13 mouse cellular contexts compared by ENCODE assay signal in genomic region chr2:26338302-26339203, GRCm38 (mm10). TPM values are rescaled to one million over a fixed set of nuclear protein-coding genes. Genes with fewer than 3 reads are reported as not detected.
A peak's percentile ranks its signal among the peaks of the same experiment; 100 is the strongest.
DNase-seq lines count a peak whose midpoint lies in the region; ATAC-seq and TF ChIP-seq lines count a peak whose summit lies in the region.
"Had no signal": no experiment of that assay in that cellular context is flagged by ENCODE, and none has a peak within 500 bp of the region (broad histone marks: within the 10 kb centered on the region; RNA-seq: fewer than 3 reads in every experiment).

No protein-coding gene starts in this region.

- H3K27ac ChIP-seq in gastrocnemius, adult 2 months: peak overlapping the region; percentile 24; the same call in 1 of the 2 replicates
- H3K27ac ChIP-seq: embryonic facial prominence, embryonic 10.5 days; forebrain, embryonic 10.5 days; liver, embryonic 13.5 days had no signal

- ATAC-seq in erythroid progenitor cell, adult 5-6 weeks (replicated peaks; ENCODE audit: low FRiP score, poor library complexity, severe bottlenecking): 0 out of 2 replicates have a peak, but pooled peaks have one; percentile 14

- TF ChIP-seq CTCF in gastrocnemius, adult 2 months (IDR thresholded peaks at IDR 0.05): no peak

- intact Hi-C loops in gastrocnemius, adult 2 months (cut with DNase I): no loop called here
- intact Hi-C loops in gastrocnemius, postnatal 14 days (cut with DNase I; ENCODE audit: low total_unique reads): no loop called here
- intact Hi-C loops in left cerebral cortex, postnatal 4 days (cut with DNase I): no loop called here
- intact Hi-C loops in left cerebral cortex, postnatal 36 days (cut with DNase I): no loop called here

- no peak overlapping the region for H3K4me3 ChIP-seq in gastrocnemius, adult 2 months
- H3K4me3 ChIP-seq: embryonic facial prominence, embryonic 10.5 days; forebrain, embryonic 10.5 days; liver, embryonic 13.5 days had no signal

- no peak for DNase-seq in gastrocnemius, adult 2 months
- DNase-seq in gastrocnemius, postnatal 14 days: no peak
- DNase-seq in left cerebral cortex, postnatal 4 days: peak; percentile 70
- no peak for DNase-seq in left cerebral cortex, postnatal 36 days (ENCODE audit: low spot score in 2 of 2)
- peak; percentile 79 for DNase-seq in brain, adult 2 months (ENCODE audit: low read depth, low spot score)
- no peak for DNase-seq in kidney, postnatal 4 days
- DNase-seq in spleen, postnatal 10 days (ENCODE audit: low spot score in 2 of 2): no peak
- DNase-seq: gastrocnemius, postnatal 10 days; kidney, postnatal 10 days; liver, embryonic 13.5 days had no signal

RNA-seq across cellular contexts. Expression of gene Dnlz, which starts 13.4 kb away (rescaled TPM):
- total RNA-seq in gastrocnemius, adult 2 months (2021): 10 to 100 TPM; 18.0 to 22.7 TPM
- 10 to 100 TPM; 17.0 to 17.6 TPM for total RNA-seq in gastrocnemius, postnatal 14 days (2021)
- total RNA-seq in left cerebral cortex, postnatal 4 days (2021): 10 to 100 TPM; 23.3 to 25.8 TPM
- total RNA-seq in left cerebral cortex, postnatal 36 days (2021): 10 to 100 TPM; 27.5 to 28.7 TPM
- 0.72 and 0.84 TPM in 2 replicates for total RNA-seq in erythroid progenitor cell, adult 5-6 weeks (2015; ENCODE audit: low replicate concordance)
- 1.8 and 2.7 TPM in 2 replicates for total RNA-seq in erythroid progenitor cell, adult 5-6 weeks (2017; ENCODE audit: low replicate concordance)

RNA-seq across cellular contexts. Expression of gene Card9, which starts 22.2 kb away (rescaled TPM):
- total RNA-seq in gastrocnemius, adult 2 months (2021): 1 to 10 TPM; 1.1 to 1.2 TPM
- 1 to 10 TPM in 1 of 2 experiments, under 1 TPM in 1; 0.71 to 1.1 TPM for total RNA-seq in gastrocnemius, postnatal 14 days (2021)
- total RNA-seq in left cerebral cortex, postnatal 4 days (2021): 1 to 10 TPM; 1.1 to 1.4 TPM
- 1 to 10 TPM; 2.1 to 2.7 TPM for total RNA-seq in left cerebral cortex, postnatal 36 days (2021)
- total RNA-seq in erythroid progenitor cell, adult 5-6 weeks (2015; ENCODE audit: low replicate concordance): 10.9 TPM in 1 of 2 replicates, not detected in the other
- 11.3 and 16.9 TPM in 2 replicates for total RNA-seq in erythroid progenitor cell, adult 5-6 weeks (2017; ENCODE audit: low replicate concordance)

RNA-seq across cellular contexts. Expression of gene Gpsm1, which starts 23.2 kb away (rescaled TPM):
- 1 to 10 TPM; 2.3 to 2.6 TPM for total RNA-seq in gastrocnemius, adult 2 months (2021)
- 1 to 10 TPM; 6.4 to 7.4 TPM for total RNA-seq in gastrocnemius, postnatal 14 days (2021)
- 100 to 1,000 TPM; 179 to 190 TPM for total RNA-seq in left cerebral cortex, postnatal 4 days (2021)
- 10 to 100 TPM; 44.4 to 58.4 TPM for total RNA-seq in left cerebral cortex, postnatal 36 days (2021)
- total RNA-seq in erythroid progenitor cell, adult 5-6 weeks (2015; ENCODE audit: low replicate concordance): not detected in 2 replicates
- total RNA-seq in erythroid progenitor cell, adult 5-6 weeks (2017; ENCODE audit: low replicate concordance): 0.13 and 1.4 TPM in 2 replicates

RNA-seq across cellular contexts. Expression of gene Snapc4, which starts 41.9 kb away (rescaled TPM):
- total RNA-seq in gastrocnemius, adult 2 months (2021): 1 to 10 TPM; 7.5 to 8.6 TPM
- total RNA-seq in gastrocnemius, postnatal 14 days (2021): 1 to 10 TPM; 6.2 to 7.2 TPM
- total RNA-seq in left cerebral cortex, postnatal 4 days (2021): 100 to 1,000 TPM in 1 of 2 experiments, 10 to 100 TPM in 1; 86.5 to 101 TPM
- total RNA-seq in left cerebral cortex, postnatal 36 days (2021): 10 to 100 TPM; 54.0 to 71.0 TPM
- total RNA-seq in erythroid progenitor cell, adult 5-6 weeks (2015; ENCODE audit: low replicate concordance): 1.3 and 3.2 TPM in 2 replicates
- total RNA-seq in erythroid progenitor cell, adult 5-6 weeks (2017; ENCODE audit: low replicate concordance): 10.5 and 13.2 TPM in 2 replicates

RNA-seq across cellular contexts. Expression of gene Ccdc187, which starts 44.2 kb away (rescaled TPM):
- total RNA-seq in gastrocnemius, adult 2 months (2021): not detected
- total RNA-seq in gastrocnemius, postnatal 14 days (2021): under 1 TPM; 0.04 to 0.09 TPM
- total RNA-seq in left cerebral cortex, postnatal 4 days (2021): 1 to 10 TPM; 1.9 TPM
- 1 to 10 TPM; 1.3 to 3.5 TPM for total RNA-seq in left cerebral cortex, postnatal 36 days (2021)
- total RNA-seq in erythroid progenitor cell, adult 5-6 weeks (2015; ENCODE audit: low replicate concordance): not detected in 2 replicates
- not detected in 2 replicates for total RNA-seq in erythroid progenitor cell, adult 5-6 weeks (2017; ENCODE audit: low replicate concordance)

Comparison
In these comparisons a context has a peak if more than half of its experiments do, and no peak if none do; other contexts are left out.
1. DNase-seq: peak in left cerebral cortex, postnatal 4 days (single experiment) and brain, adult 2 months (single experiment); none in gastrocnemius, adult 2 months (single experiment), gastrocnemius, postnatal 14 days (single experiment), left cerebral cortex, postnatal 36 days (0 of 2), kidney, postnatal 4 days (0 of 2) and spleen, postnatal 10 days (0 of 2).
2. RNA of gene Dnlz, which starts 13.4 kb away (total RNA-seq): 27.5 to 28.7 TPM in left cerebral cortex, postnatal 36 days, 23.3 to 25.8 TPM in left cerebral cortex, postnatal 4 days, 18.0 to 22.7 TPM in gastrocnemius, adult 2 months and 17.0 to 17.6 TPM in gastrocnemius, postnatal 14 days; 0.72 to 2.7 TPM in erythroid progenitor cell, adult 5-6 weeks; every median in the first group is over 4 times any median in the second.
3. RNA of gene Gpsm1, which starts 23.2 kb away (total RNA-seq): 179 to 190 TPM in left cerebral cortex, postnatal 4 days and 44.4 to 58.4 TPM in left cerebral cortex, postnatal 36 days; 6.4 to 7.4 TPM in gastrocnemius, postnatal 14 days, 2.3 to 2.6 TPM in gastrocnemius, adult 2 months and 0.13 to 1.4 TPM in erythroid progenitor cell, adult 5-6 weeks; every median in the first group is over 4 times any median in the second.